Mouse (Mus musculus) layer of hippocampus, adult 2 months (tissue): ENCODE data around the gene Ddhd1. TPM values are rescaled to one million over a fixed set of nuclear protein-coding genes. Genes with fewer than 3 reads are reported as not detected.
"Not testable (repeated sequence)": the region's sequence is repeated elsewhere in the genome, so short reads cannot be mapped to it uniquely, and the experiment has no call there.

Source experiments
- DNase-seq, 2 experiments: peaks; one replicate each; pipeline ENCODE4 v3.0.0; 2022; ENCODE audit warnings: low spot score in 2 of 2
- H3K27ac ChIP-seq: fragments of 200-600 bp; 2 replicates; pipeline ENCODE4 v1.8.1; 2022
- H3K4me3 ChIP-seq: fragments of 200-600 bp; 2 replicates; pipeline ENCODE4 v1.8.1; 2022; ENCODE audit warnings: mild to moderate bottlenecking
- CTCF ChIP-seq: fragments of 200-600 bp; conservative IDR thresholded peaks from 2 replicates; pipeline ENCODE4 v1.8.1; 2022; ENCODE audit warnings: antibody characterized with exemption, mild to moderate bottlenecking, moderate library complexity
- total RNA-seq, 2 experiments: library from RNA; stranded (reverse); gene quantifications; 2 replicates each; pipeline ENCODE4 v1.2.3; 2021

The Ddhd1 gene
- total RNA-seq, 2 experiments from 2014 or later: 74.9 to 90.7 TPM

- H3K27ac ChIP-seq: peak overlapping the region; percentile 32; the same call in 1 of the 2 replicates
- no peak overlapping the region for H3K4me3 ChIP-seq
- no peak for TF ChIP-seq CTCF
- DNase-seq: no peak
These were observed 64.7 kb downstream of the Ddhd1 start for GRCm38 (mm10) chr14:45593261-45593660.

DNA sequence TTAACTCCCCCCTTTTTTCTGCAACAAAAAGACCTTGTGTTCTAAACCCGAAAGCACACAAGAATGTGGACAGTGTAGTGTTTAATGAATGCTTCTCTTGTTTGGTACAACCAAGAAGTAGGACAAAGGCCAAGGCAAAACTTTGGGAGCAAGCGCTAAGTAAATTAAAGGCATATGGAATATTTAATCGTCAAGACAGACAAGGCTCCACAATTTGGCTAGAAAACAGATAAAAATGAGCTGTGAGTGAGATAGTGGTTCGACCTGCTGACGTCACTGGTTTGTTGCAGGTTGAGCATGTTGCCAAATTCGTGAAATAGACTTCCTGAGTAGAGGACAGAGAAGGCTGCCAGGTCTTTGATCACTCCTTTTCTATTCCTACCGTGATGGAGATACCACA, 69.5 kb downstream of the Ddhd1 start:
- TF ChIP-seq CTCF: no peak
- peak overlapping the region; percentile 83 for H3K27ac ChIP-seq
- no peak overlapping the region for H3K4me3 ChIP-seq
- DNase-seq: no peak

GRCm38 (mm10) chr14:45587536-45587935, 70.4 kb downstream of the Ddhd1 start:
- DNase-seq: no peak
- TF ChIP-seq CTCF: no peak
- Histone ChIP-seq H3K4me3 (no peak overlapping the region), H3K27ac (peak overlapping the region; percentile 83)

DNA sequence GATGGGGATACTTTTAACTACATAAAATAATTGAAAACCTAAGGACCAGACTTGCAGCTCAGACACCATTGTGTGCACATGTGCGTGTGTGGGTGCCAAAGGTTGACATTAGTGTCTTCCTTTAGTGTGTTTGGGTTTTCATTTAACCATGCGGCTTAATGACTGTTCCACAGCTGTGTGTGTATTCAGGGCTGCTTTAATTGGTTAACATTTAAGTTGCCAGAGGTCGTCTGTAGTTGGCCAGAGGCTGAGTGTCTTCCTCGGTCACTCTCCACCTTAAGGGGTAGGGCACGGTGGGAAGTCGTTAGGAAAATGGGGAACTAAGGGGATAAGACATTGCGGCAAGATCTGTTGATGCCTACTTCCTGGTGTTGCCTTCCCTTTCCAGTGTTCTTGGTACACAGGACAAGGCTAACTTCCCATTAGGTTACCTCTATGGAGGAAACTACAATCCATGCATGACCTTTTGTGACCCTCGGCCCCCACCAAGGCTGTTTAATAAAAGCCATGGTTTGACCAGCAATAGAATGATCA, 74.4 kb downstream of the Ddhd1 start:
- TF ChIP-seq CTCF: no peak
- H3K4me3 ChIP-seq: no peak overlapping the region
- DNase-seq: no peak

DNA sequence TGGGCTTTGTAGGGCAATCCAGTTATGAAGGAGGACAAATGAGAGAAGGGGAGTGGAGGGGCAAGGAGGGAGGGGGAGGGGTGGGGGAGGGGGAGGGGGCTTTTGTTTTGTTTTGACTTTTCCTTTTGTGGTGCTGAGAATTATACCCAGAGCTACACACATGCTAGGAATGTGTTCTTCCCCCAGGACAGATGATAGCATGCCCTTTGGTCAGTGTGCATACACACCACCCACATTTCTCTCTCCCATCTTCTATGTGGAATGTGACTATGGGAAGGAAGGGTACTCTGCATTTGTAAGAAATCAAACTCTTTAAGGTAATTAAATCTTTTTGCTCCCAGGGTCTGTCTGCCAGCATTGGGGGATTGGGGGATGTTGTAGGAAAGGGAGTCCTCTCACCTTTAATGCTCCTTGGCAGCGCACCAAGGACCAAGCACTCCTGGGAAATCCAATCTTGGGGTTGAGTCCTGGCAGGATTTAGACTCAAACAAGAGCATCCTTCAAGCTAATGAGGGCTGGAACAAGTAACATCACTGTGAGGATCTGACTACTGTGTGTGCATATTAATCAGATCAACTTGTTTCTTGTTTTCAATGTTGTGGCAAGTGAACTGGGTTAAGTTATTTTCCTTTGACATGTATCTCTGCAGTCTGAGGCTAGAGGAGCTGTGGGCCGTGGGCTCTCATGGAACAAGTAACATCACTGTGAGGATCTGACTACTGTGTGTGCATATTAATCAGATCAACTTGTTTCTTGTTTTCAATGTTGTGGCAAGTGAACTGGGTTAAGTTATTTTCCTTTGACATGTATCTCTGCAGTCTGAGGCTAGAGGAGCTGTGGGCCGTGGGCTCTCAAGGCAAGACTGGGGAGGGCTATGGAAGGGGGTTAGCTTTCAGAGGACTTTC, 76.8 kb downstream of the Ddhd1 start:
- H3K27ac ChIP-seq: peak overlapping the region; percentile 91
- peak in 1 of 2 experiments; percentile 70 for DNase-seq

More for the DNA sequence above, 74.4 kb downstream of the Ddhd1 start:
- H3K27ac ChIP-seq: peak overlapping the region; percentile 91

GRCm38 (mm10) chr14:45566066-45566937, 91.6 kb downstream of the Ddhd1 start:
- Histone ChIP-seq H3K4me3 (peak overlapping the region; percentile 15; the same call in 1 of the 2 replicates), H3K27ac (peak overlapping the region; percentile 92)
- DNase-seq: peak; percentile 28 to 70
- peak; percentile 81 for TF ChIP-seq CTCF

More for the DNA sequence above, 76.8 kb downstream of the Ddhd1 start:
- not testable (repeated sequence) for H3K4me3 ChIP-seq

DNA sequence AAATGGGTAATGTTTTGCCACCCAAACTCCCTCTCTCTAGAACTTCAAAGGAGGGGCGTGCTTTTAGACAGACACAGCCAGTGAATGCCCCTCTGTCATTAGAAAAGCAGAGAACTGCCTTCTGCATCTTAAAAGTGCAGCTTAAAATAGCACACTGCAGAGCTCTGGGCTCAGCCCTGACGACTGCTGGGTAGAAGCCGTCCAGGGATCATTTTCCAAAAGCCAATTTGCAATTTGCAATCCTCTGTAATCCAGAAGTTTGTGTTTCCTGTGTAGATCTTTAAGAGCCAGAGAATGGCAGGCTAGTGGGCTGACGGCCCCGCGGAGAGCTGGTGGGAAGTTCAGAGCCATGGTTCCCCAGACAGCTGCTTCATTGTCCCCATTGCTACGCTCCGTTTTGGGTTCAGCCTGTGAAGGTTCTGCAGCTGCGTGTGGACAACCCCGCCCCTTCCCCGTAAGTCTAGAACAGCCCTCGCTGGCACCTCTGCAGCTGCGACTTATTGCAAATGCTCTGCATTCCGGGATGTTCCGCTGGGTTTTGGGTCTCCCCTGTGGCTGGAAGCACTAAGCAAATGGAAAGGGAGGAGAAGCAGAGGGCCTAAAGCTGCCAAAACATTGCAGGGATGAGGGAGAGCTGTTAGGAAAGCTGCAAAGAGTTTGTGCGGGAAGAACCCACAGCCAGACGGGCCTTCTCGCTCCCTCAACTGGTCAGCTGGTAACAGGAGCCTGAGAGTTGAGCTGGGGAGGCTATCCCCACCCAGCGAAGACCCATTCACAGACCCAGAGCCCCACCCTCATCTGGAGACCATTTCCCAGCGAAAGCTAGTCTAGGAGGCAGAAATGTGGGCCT, 92.5 kb downstream of the Ddhd1 start:
- peak overlapping the region; percentile 29 for H3K4me3 ChIP-seq
- DNase-seq: peak; percentile 38 to 48
- peak overlapping the region; percentile 92 for H3K27ac ChIP-seq
- TF ChIP-seq CTCF: no peak

DNA sequence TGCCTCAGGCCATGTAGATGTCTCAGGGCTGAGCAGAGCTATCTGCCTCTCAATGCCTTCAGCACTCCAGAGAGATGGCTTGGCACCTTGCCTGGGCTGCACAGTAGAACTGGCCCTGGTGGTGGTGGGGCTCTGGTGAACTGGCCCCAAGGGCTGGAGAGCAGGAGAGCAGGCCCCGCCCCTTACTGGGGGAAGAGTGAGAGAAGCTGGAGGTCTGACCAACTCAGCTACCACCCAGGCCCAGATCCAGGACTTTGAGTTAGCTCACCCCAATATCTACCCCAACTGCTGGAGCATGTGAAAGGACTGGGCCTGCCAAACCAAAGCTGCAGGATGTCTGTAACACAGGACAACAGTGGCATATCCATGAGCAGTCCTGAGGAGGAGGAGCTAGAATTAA, 94.4 kb downstream of the Ddhd1 start:
- no peak for TF ChIP-seq CTCF
- no peak for DNase-seq
- Histone ChIP-seq H3K27ac (peak overlapping the region; percentile 92), H3K4me3 (no peak overlapping the region)

DNA sequence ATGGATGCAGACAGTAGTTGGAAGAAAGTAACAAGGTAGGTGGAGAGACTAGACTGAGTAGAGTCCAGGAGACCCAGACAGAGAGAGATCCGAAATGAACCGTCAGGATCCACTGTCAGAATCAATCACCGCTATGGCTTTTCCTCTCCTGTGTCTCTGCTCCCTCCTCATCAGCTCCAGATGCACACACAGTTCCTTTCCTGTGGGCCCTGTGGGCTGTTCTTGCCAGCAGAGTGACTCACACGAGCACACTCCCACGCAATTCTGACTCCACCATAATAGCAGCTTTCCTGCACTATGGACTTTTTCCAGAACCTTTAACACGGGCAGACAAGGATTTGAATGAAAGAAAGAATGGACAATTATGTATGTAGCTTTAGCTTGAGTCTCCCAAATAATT, 96.3 kb downstream of the Ddhd1 start:
- Histone ChIP-seq H3K27ac (peak overlapping the region; percentile 28; the same call in 1 of the 2 replicates), H3K4me3 (no peak overlapping the region)
- TF ChIP-seq CTCF: no peak
- DNase-seq: peak in 1 of 2 experiments; percentile 67

DNA sequence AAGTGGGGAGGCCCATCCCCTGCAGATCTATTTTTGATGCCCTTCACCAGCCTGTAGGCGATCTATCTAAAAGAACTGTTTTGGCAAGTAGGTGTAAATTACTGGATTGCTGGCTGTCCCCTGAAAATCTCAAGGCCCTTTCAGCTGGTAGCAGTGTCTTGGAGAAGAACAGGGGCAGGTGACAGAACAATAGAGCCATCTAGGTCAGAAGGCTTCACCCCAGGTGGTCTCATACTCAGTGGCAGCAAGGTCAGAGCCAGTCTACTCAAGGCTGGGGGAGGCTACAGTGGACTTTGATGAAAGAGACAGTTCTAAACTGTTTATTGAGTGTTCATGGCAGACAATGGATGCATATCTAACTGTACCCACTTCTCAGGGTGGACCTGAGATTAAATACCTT, 98.9 kb downstream of the Ddhd1 start:
- TF ChIP-seq CTCF: no peak
- H3K4me3 ChIP-seq: no peak overlapping the region
- H3K27ac ChIP-seq: peak overlapping the region; percentile 29; the same call in 1 of the 2 replicates
- no peak for DNase-seq

DNA sequence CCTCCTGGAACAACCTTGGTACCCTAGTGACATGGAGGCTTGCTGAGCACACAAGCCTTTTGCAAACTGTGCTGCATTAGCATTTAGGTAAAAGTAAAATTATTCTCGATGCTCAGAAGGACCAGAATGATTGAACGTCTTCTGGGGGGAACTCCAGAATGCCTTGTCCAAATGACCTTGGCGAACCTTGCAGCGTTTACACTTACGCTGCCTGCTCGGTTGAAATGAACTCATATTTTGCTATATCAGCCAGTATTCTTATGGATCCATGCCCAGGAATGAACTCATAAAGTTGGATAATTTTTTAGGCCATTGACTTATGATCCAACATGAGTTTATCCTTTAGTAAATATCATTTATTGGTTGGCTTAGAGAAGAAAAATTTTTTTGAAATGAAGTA, 103.6 kb downstream of the Ddhd1 start:
- no peak for DNase-seq
- Histone ChIP-seq H3K4me3 (no peak overlapping the region), H3K27ac (no peak overlapping the region)
- no peak for TF ChIP-seq CTCF

DNA sequence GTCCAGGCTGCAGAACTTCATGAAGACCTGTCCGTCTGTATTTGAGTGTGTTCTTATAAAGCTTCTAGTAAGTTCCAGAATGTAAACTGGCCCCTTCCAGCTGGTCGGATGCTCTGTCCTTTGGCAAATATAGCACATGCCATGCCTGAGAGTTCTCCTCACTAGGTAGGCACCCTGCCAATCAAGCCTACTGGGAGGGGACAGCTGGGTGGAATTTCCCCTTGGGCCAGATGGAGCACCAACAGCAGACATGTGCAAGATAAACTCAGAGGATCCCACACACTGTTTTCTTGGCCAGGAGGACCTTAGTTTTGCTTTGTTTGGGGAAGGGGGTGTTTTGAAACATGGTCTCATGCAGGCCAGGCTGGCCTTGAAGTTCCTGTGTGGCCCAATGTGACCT, 104.1 kb downstream of the Ddhd1 start:
- peak; percentile 72 to 75 for DNase-seq
- Histone ChIP-seq H3K4me3 (no peak overlapping the region), H3K27ac (no peak overlapping the region)
- TF ChIP-seq CTCF: no peak
